Mouse (Mus musculus) CH12.LX (cell line): Measurements from ENCODE around the gene Slc9b1.

ENCODE experiments used
- EP300 ChIP-seq: IDR thresholded peaks from 2 replicates; pipeline ENCODE4 v1.6.1; 2011; ENCODE audit warnings: low read length, improper control_type of control experiment
- NRF1 ChIP-seq: IDR thresholded peaks from 2 replicates; pipeline ENCODE4 v1.6.1; 2014; ENCODE audit warnings: low read depth, mild to moderate bottlenecking, inconsistent platforms, low read length, improper control_type of control experiment, moderate library complexity
- POLR2A ChIP-seq: IDR thresholded peaks from 2 replicates; pipeline ENCODE4 v1.6.1; 2011; ENCODE audit warnings: low read depth, mild to moderate bottlenecking, improper control_type of control experiment, low read length

- no peak for TF ChIP-seq EP300
- no peak for TF ChIP-seq POLR2A
- no peak for TF ChIP-seq NRF1
Measured at GRCm38 (mm10) chr3:135440621-135441020, 92.8 kb downstream of the Slc9b1 start.
